Mouse (Mus musculus): Measurements from ENCODE around the gene E2f4. TPM values are rescaled to one million over a fixed set of nuclear protein-coding genes. Genes with fewer than 3 reads are reported as not detected.
A peak's percentile ranks its signal among the peaks of the same experiment; 100 is the strongest.

Gene E2f4
- total RNA-seq, 2 experiments from 2014 or later, result 25.6 to 29.0 TPM

GRCm38 (mm10) chr8:105268342-105269074, 29.0 kb upstream of the E2f4 start:
- peak in 1 of 2 experiments; percentile 48 for DNase-seq
- intact Hi-C loops (cut with DNase I), result loop anchor here (2.0 kb wide), 1 partner anchor 20 kb away; the partner anchor contains the start of gene 4931428F04Rik

GRCm38 (mm10) chr8:105269075-105269458, 28.4 kb upstream of the E2f4 start:
- peak in 1 of 2 experiments; percentile 41 for DNase-seq
- intact Hi-C loops (cut with DNase I), result loop anchor here (2.0 kb wide), 1 partner anchor 20 kb away; the partner anchor contains the start of gene 4931428F04Rik

GRCm38 (mm10) chr8:105269461-105269947, 28.0 kb upstream of the E2f4 start, which contains the start of gene Hsf4:
TSS of gene Hsf4 (plus strand) at chr8:105269801.
- intact Hi-C loops (cut with DNase I), result loop anchor here (2.0 kb wide), 1 partner anchor 19 kb away; the partner anchor contains the start of gene 4931428F04Rik
- DNase-seq, result peak; percentile 69 to 74

DNA sequence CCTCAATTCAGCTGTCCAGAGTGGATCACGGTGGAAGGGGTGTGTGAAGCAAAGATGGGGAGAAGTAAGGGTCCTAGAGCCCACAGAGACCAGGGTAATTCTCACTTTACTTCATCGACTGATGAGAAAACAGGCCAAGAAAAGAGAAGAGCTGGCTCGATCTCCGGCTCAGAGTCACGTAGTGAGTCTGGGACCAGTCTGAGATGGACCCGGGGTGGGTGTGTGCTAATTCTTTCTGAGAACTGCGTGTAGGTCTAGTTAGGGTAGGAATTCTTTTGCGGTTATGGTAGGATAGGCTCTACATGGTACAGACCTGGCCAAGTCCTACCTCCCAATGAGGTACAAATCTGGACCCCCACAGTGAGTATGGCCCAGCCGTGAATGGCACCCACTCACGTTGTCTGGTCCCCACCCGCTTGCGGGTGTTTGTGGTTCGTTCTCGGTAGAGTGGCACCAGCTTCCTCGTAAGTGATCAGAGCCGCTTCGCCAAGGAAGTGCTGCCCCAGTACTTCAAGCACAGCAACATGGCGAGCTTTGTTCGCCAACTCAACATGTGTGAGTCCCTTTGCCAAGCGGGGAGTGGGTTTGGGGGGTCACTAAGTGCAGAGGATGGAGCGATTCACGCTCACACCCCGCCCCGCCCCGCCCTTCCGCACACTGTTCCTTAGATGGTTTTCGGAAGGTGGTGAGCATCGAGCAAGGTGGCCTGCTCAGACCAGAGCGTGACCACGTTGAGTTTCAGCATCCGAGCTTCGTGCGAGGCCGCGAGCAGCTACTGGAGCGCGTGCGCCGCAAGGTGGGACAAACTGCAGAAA, 27.2 kb upstream of the E2f4 start:
- intact Hi-C loops (cut with DNase I), result no loop called here
- DNase-seq, result no peak

DNA sequence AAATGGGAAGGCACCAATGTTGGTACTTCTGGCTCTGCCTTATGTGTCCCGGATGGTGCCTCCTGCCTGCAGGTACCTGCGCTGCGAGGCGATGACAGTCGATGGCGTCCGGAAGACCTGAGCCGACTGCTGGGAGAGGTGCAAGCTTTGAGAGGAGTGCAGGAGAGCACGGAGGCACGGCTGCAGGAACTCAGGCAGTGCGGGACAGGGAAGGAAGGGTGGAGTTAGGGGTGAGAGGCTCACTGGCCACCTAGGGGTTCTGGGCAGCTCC, 26.6 kb upstream of the E2f4 start:
- intact Hi-C loops (cut with DNase I), result no loop called here

DNA sequence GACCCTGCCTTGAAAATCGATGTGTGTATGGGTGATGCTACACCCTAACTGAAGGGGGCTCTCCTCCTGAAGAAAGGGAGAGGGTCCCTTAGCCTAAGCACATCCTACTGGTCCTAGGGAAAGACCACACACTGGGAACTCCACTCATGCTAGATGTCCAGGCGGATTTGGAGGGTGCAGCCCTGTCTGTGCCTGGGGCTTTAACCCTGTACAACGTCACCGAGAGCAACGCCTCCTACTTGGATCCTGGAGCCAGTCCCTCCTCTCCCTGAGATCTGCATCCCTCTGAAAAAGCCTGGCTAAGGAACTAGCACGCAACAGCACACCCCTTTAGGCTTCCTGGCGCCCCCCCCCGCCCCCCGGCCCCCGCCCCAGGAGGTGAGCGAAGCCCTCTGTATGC, 22.1 kb upstream of the E2f4 start:
- intact Hi-C loops (cut with DNase I), result no loop called here
- DNase-seq, result peak in 1 of 2 experiments; percentile 13

More for the DNA sequence above, 26.6 kb upstream of the E2f4 start:
- DNase-seq, result no peak

DNA sequence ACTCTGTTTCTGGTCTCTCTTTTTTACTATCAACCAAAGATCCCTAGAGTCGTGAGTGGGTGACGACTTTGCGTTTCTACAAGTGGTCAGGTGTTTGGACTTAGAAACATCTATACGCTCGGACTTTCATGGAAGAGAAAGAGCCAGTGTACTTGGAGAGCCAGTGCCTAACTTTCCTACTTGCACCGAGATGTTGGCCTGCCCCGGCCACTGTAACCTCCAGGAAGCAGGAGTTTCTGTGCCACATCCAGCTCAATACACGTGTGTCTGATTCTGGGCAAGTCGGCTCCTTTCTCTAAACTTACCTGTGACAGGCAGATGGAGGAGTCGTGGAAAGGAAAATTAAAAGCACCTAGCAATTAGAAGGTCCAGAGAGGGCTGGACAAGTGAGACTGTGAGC, 21.6 kb upstream of the E2f4 start, which contains the start of gene Nol3:
TSS of gene Nol3 (plus strand) at position 301 of the 400 bp plus-strand sequence.
- intact Hi-C loops (cut with DNase I), result no loop called here
- no peak for DNase-seq

DNA sequence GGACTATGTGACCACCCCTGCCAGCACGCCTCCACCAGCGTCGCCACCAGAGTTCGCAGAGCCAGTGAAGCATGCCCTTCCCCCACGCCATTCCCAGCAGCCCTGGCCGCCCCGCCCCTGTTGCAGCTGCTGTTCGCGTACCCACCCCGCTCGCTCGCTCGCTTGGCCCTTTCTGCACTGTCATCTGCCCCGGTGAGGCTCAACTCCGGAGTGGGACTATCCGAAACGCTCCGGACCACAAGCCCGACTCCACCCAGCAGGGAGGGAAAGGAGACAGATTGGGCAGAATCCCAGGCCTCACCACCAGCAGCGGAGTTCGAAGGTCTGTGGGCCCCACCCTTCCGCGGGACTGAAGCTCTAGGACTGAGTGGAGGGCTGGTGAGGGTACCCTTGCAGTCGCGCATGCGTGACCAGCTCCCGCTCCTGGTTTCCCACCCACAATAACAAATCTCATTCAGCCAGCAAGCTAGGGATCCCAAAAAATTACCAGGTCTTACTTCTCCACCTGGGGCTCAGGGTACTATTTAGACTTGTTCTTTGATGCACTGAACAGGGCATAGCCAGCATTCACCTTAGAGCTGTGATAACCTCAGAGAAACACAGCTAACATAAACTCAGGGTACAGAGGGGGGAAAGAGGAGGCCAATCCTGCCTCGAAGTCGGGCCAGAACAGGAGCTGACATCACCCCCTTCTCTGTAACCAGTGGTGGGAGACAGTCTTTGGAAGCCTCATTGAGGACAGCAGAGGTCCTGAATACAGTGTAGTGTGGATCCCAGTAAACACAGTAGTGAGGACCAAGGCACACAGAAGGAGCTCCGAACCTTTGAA, 21.0 kb upstream of the E2f4 start:
- peak; percentile 70 to 76 for DNase-seq
- intact Hi-C loops (cut with DNase I), result no loop called here

DNA sequence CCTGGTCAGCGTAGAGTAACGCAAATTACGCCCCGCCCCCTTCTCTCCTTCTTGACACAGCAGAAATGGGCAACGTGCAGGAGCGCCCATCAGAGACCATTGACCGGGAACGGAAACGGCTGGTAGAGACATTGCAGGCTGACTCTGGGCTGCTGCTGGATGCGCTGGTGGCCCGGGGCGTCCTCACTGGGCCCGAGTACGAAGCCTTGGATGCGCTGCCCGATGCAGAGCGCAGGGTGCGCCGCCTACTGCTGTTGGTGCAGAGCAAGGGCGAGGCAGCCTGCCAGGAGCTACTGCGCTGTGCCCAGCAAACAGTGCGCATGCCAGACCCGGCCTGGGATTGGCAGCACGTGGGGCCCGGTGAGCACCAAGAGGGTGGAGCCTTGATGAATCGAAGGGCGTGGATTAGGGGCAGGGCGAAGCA, 18.5 kb upstream of the E2f4 start:
- DNase-seq, result peak; percentile 86 to 93
- intact Hi-C loops (cut with DNase I), result no loop called here

DNA sequence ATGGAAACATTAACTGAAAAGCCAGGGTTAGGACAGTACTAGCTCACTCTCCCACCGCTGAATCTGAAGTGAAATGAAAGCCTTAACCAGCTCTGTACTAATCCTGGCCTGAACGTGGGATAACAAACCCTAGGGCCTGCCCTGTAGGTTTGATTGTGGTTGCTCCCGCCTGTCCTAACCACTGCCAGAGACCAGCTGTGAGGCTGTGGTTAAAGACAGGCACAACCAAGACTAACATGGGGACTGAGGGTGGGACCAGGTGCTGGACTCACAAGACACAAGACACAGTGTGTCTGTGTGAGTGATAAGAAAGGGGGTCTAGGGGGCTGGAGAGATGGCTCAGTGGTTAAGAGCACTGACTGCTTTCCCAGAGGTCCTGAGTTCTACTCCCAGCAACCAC, 16.9 kb upstream of the E2f4 start:
- intact Hi-C loops (cut with DNase I), result no loop called here
- no peak for DNase-seq

- no peak for DNase-seq
- intact Hi-C loops (cut with DNase I), result no loop called here
These were observed 15.6 kb upstream of the E2f4 start for GRCm38 (mm10) chr8:105281821-105282220.

- intact Hi-C loops (cut with DNase I), result no loop called here
- no peak for DNase-seq
These were observed 15.2 kb upstream of the E2f4 start for GRCm38 (mm10) chr8:105282239-105282638.

- peak in 1 of 2 experiments; percentile 57 for DNase-seq
These were observed 14.4 kb upstream of the E2f4 start for GRCm38 (mm10) chr8:105283074-105283473.

DNA sequence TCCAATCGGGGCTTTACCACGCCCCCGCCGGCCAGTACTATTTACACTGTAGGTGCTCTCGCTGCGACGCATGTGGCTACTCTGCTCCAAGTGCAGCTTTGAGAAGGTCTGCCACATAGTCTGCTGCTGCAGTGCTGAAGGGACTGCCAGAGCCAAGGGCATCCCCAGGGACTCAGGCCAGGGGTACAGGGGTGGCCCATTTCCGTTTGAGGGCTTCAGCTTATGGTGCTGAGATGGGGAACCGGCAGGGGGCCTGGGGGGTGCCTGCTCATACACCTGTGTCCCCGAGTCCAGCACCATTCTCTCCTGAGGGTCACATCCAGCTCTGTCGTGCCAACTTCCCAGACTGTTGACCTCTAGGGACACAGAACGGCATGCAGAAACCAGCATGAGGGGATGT, 11.9 kb upstream of the E2f4 start:
- intact Hi-C loops (cut with DNase I), result loop anchor here (5.0 kb wide), 1 partner anchor 628 kb away; no protein-coding TSS in a partner anchor
- DNase-seq, result no peak

More at GRCm38 (mm10) chr8:105283074-105283473, 14.4 kb upstream of the E2f4 start:
- intact Hi-C loops (cut with DNase I), result loop anchor here (1.0 kb wide), 1 partner anchor 29 kb away; no protein-coding TSS in a partner anchor

- intact Hi-C loops (cut with DNase I), result loop anchor here (5.0 kb wide), 1 partner anchor 630 kb away; no protein-coding TSS in a partner anchor
- no peak for DNase-seq
These were observed 10.6 kb upstream of the E2f4 start for GRCm38 (mm10) chr8:105286907-105287306.

DNA sequence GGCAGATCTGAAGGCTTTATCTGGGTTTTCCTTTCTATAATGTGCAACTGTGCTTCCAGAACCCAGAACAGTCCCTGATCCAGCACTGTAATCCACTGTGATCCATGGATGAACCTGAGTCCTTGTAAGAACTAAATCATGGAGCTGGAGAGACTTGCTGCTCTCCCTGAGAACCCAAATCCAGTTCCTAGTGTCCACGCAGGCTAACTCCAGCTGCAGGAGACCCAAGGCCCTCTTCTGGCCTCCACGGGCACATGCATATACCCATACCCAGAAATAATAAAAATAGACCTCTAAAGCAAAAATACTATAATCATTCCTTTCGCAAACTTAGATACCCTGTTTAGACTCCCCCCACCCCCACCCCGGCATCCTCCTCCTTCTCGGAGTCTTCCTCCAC, 9.2 kb upstream of the E2f4 start:
- intact Hi-C loops (cut with DNase I), result loop anchor here (2.0 to 5.0 kb wide), 2 partner anchors 19 to 631 kb away; partner anchors contain the start of gene Hsf4
- DNase-seq, result no peak

GRCm38 (mm10) chr8:105288958-105289732, 8.3 kb upstream of the E2f4 start:
- peak; percentile 93 to 96 for DNase-seq
- intact Hi-C loops (cut with DNase I), result loop anchor here (2.0 to 5.0 kb wide), 2 partner anchors 20 to 632 kb away; partner anchors contain the start of gene Hsf4

- intact Hi-C loops (cut with DNase I), result loop anchor here (2.0 to 5.0 kb wide), 3 partner anchors 21 to 633 kb away; partner anchors contain the start of gene Hsf4
- DNase-seq, result peak in 1 of 2 experiments; percentile 62
These were observed 7.5 kb upstream of the E2f4 start, which contains the start of gene 4931428F04Rik for GRCm38 (mm10) chr8:105289805-105290460. TSS of gene 4931428F04Rik (minus strand) at chr8:105289864.

Measured in heart, postnatal 10 days (tissue).